Mouse (Mus musculus) liver, adult 2 months (tissue): ENCODE measurements around the gene Kazn.

Source experiments
- CTCF ChIP-seq: fragments of 200-500 bp; IDR thresholded peaks from 2 replicates; pipeline ENCODE4 v1.5.1; 2011; ENCODE audit warnings: low read depth, low read length, control low read depth
- POLR2A ChIP-seq: fragments of 200-500 bp; IDR thresholded peaks from 2 replicates; pipeline ENCODE4 v1.6.1; 2011; ENCODE audit warnings: low read length, control low read depth; ENCODE audit not compliant: insufficient read depth; ENCODE audit errors: extremely low read depth

- TF ChIP-seq CTCF (no peak), POLR2A (no peak)
Observed at GRCm38 (mm10) chr4:142185533-142185900, 53.7 kb downstream of the Kazn start.
